Mouse (Mus musculus) kidney, embryonic 16.5 days (tissue): Measurements from ENCODE around the gene Tgfb2. TPM values are rescaled to one million over a fixed set of nuclear protein-coding genes. Genes with fewer than 3 reads are reported as not detected.

Experiments
- ATAC-seq: fragments of 200-750 bp; cut with Nextera tagmentation; 2 replicates; pipeline ENCODE4 v1.8.0; 2017; ENCODE audit warnings: moderate TSS enrichment; ENCODE audit not compliant: low FRiP score, low TSS enrichment
- H3K27ac ChIP-seq: fragments of 300-500 bp; sonication (generic); 2 replicates; pipeline ENCODE4 v1.5.1; 2014; ENCODE audit warnings: low read length
- H3K27me3 ChIP-seq: fragments of 300-500 bp; sonication (generic); 2 replicates; pipeline ENCODE4 v1.6.1; 2014; ENCODE audit warnings: low read length, control low read depth, mixed read lengths; ENCODE audit not compliant: insufficient read depth
- H3K36me3 ChIP-seq: fragments of 300-500 bp; sonication (generic); 2 replicates; pipeline ENCODE4 v1.6.1; 2014; ENCODE audit warnings: low read length, control low read depth, mixed read lengths; ENCODE audit not compliant: insufficient read depth
- H3K4me1 ChIP-seq: fragments of 300-500 bp; sonication (generic); 2 replicates; pipeline ENCODE4 v1.6.1; 2014; ENCODE audit warnings: low read length, control low read depth, mixed read lengths; ENCODE audit not compliant: insufficient read depth
- H3K4me2 ChIP-seq: fragments of 300-500 bp; sonication (generic); replicated peaks from 2 replicates; pipeline ENCODE4 v1.6.1; 2014; ENCODE audit warnings: low read depth, low read length
- H3K4me3 ChIP-seq: fragments of 300-500 bp; sonication (generic); 2 replicates; pipeline ENCODE4 v1.5.1; 2014; ENCODE audit warnings: mild to moderate bottlenecking, low read length
- H3K9ac ChIP-seq: fragments of 300-500 bp; sonication (generic); replicated peaks from 2 replicates; pipeline ENCODE4 v1.6.1; 2014; ENCODE audit warnings: low read length
- H3K9me3 ChIP-seq: fragments of 300-500 bp; sonication (generic); 2 replicates; pipeline ENCODE4 v1.6.1; 2016; ENCODE audit warnings: low read length, control low read depth
- WGBS: fragments of 180-500 bp; shearing (Covaris S2); extraction: QIAGEN DNeasy Blood & Tissue Kit; methylation state at CpG from one replicate; pipeline ENCODE4 v1.1.7; 2014; 5-methylcytosine and 5-hydroxymethylcytosine counted together
- polyA plus RNA-seq: library from polyadenylated mRNA; unstranded; fragments of >200 nt; fragmentation: Nextera tagmentation; extraction: Ambion mirVana; gene quantifications from 2 replicates; pipeline ENCODE4 v1.2.1, GENCODE M21; 2015

Gene Tgfb2
- polyA plus RNA-seq, 1 experiment from 2014 or later = 20.6 TPM

DNA sequence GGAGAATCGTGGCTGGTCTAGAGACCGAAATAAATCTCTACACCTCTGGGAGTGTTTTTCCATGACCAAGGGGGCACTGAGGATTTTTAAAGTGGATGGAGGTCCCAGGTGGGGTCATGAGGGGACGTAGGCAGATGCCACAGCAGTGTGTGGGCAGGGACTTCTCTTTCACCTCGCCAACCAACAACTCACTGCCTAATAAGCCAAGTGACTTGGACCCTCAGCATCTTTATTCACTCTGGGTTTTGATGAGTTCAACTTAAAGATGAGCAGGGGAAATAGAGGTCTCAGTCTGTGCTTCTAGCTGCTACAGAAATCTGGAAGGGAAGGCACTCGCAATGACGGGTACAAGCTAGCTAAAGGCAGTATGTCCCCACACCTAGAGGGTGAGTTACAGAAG lies 74.3 kb downstream of the Tgfb2 start:
- no peak overlapping the region for H3K4me3 ChIP-seq
- no peak overlapping the region for H3K27ac ChIP-seq
- H3K9me3 ChIP-seq = no peaks in the 10 kb centered on the region
- H3K4me1 ChIP-seq = no peaks in the 10 kb centered on the region
- no peak for ATAC-seq
- H3K9ac ChIP-seq = no peak overlapping the region
- H3K27me3 ChIP-seq = no peaks in the 10 kb centered on the region
- no peaks in the 10 kb centered on the region for H3K36me3 ChIP-seq
- WGBS = 58% methylated on average over 6 of the region's 6 CpGs
- no peak overlapping the region for H3K4me2 ChIP-seq

DNA sequence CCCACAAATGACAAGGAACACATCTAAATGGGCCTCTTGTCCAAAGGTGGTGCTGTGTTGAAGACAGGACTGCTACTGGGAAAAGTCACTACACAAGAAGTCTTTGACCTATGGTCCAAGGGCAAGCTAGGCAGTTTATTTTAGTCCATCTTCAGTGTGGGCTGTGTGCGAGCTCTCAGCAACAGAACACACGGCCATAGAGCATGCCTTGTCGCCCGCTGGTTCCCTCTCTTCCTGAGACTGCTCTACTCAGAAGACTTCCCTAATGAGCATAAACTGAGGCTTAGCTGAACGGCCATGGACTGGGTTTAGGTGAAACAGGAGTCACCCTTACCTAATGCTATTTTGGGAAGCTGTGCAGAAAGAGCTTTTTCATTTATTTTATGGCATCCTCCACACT lies 74.8 kb downstream of the Tgfb2 start:
- no peak overlapping the region for H3K27ac ChIP-seq
- no peaks in the 10 kb centered on the region for H3K27me3 ChIP-seq
- no peak overlapping the region for H3K4me2 ChIP-seq
- no peaks in the 10 kb centered on the region for H3K4me1 ChIP-seq
- H3K36me3 ChIP-seq = no peaks in the 10 kb centered on the region
- ATAC-seq = no peak
- no peak overlapping the region for H3K4me3 ChIP-seq
- no peaks in the 10 kb centered on the region for H3K9me3 ChIP-seq
- WGBS = 53% methylated on average over 5 of the region's 5 CpGs
- H3K9ac ChIP-seq = no peak overlapping the region

DNA sequence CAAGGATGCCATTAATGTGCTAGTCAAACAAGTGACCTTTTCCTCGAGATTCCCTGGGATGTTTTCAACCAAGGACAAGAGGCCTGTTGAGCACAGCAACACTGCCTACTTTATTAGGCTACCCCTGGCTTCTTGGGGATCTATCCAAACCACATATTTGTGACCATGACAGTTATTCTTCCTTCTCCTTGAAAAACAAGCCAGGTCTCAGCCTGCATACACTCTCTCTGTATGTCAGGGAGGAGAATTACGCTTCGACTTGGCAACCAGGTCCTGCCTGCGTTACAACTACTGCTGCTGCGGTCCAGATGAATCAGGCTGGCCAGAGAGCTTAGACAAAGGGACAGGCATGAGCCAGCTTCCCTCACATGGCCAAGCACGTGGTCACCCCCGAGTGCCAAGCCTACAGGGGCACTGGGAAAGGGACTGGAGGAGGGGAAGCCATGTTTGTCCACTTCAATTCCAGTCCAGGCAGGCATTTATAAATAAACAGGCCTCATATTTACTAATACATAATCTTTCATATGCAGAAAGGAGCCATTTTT lies 78.3 kb downstream of the Tgfb2 start:
- 76% methylated on average over 7 of the region's 7 CpGs for WGBS
- no peak overlapping the region for H3K4me3 ChIP-seq
- H3K9me3 ChIP-seq = no peaks in the 10 kb centered on the region
- no peaks in the 10 kb centered on the region for H3K4me1 ChIP-seq
- H3K27me3 ChIP-seq = no peaks in the 10 kb centered on the region
- no peak for ATAC-seq
- H3K4me2 ChIP-seq = no peak overlapping the region
- H3K27ac ChIP-seq = no peak overlapping the region
- H3K36me3 ChIP-seq = no peaks in the 10 kb centered on the region
- H3K9ac ChIP-seq = no peak overlapping the region

DNA sequence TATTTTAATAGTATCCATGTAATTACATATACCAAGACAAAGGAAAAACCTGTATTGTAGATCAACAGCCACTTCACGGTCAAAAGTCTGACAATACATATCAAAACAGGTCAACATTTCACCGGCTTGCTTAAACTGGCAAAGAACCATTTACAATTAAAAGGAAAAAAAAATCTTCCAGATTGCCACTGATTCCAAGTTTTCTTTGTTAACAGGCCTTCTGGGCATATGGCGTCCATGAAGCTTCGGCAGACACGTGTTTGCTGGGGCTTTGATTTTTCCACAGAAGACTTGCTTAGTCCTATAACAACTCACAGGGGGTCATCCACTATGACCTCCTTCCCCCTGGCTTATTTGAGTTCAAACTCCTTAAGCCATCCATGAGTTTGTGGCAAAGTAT lies 81.3 kb downstream of the Tgfb2 start:
- H3K9me3 ChIP-seq = no peaks in the 10 kb centered on the region
- H3K4me1 ChIP-seq = no peaks in the 10 kb centered on the region
- H3K36me3 ChIP-seq = no peaks in the 10 kb centered on the region
- H3K27me3 ChIP-seq = no peaks in the 10 kb centered on the region
- no peak overlapping the region for H3K4me3 ChIP-seq
- H3K9ac ChIP-seq = no peak overlapping the region
- no peak overlapping the region for H3K4me2 ChIP-seq
- no peak for ATAC-seq
- WGBS = 85% methylated on average over 5 of the region's 5 CpGs
- no peak overlapping the region for H3K27ac ChIP-seq

DNA sequence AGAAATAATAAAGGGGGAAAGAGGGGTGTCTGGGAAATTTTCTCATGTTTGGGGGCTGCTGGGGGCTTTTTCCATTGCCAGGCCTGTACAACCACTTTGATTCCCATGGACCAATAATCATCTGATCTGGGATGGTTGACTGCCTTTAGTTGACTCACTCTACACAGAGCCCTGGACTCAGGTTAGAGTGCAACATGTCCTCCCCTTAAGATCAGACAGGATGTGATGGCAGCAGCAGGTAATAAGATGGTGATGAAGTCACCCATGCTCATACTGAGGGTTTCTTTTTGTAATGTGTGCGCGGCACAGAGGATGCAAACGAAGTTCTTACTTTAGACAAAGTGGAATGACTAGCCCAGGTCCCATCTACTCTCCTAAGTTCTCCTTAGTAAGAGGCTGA lies 84.0 kb downstream of the Tgfb2 start:
- ATAC-seq = no peak
- Histone ChIP-seq H3K4me3 (no peak overlapping the region), H3K27me3 (no peaks in the 10 kb centered on the region), H3K36me3 (no peaks in the 10 kb centered on the region), H3K9me3 (no peaks in the 10 kb centered on the region), H3K4me1 (no peaks in the 10 kb centered on the region), H3K27ac (no peak overlapping the region), H3K9ac (no peak overlapping the region), H3K4me2 (no peak overlapping the region)
- WGBS = 95% methylated on average over 3 of the region's 3 CpGs

DNA sequence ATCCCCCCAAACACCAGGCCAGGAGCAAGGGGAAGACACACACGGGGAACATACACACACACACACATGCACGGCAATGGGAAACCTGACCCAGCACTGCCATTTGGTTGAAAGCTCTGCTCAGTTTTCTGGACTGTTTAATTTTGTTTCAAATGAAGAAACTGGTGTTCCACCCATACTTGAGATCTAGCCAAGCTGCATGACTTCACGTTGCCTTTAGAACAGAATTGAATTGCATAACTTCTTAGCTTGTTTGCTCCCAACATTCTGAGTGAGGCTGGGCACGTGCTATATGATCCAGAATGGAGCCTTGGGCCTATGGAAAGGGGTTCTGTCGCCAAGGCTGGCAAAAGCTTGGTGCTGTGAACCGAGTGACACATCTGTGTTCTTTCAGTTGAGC lies 87.5 kb downstream of the Tgfb2 start:
- Histone ChIP-seq H3K27ac (no peak overlapping the region), H3K36me3 (no peaks in the 10 kb centered on the region), H3K4me3 (no peak overlapping the region), H3K27me3 (no peaks in the 10 kb centered on the region), H3K4me1 (no peaks in the 10 kb centered on the region), H3K9ac (no peak overlapping the region), H3K9me3 (no peaks in the 10 kb centered on the region), H3K4me2 (no peak overlapping the region)
- WGBS = 77% methylated on average over 6 of the region's 6 CpGs
- ATAC-seq = no peak

DNA sequence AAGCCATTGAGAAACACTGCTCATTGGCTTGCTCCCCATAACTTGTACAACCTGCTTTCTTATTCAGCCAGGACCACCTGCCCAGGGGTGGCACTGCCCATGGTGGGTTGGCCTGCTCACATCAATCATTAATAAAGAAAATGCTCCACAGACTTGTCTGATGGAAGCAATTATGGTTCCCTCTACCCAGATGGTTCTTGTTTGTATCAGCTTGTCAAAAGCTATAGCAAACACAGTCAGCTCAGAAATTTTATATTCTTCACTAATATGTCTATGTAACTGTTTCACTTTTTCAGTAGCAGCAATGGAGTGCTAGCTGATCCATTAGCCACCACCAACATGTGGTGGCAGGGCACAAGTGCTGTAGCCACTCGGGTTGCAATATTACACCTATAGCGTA lies 94.4 kb downstream of the Tgfb2 start:
- no peak for ATAC-seq
- no peak overlapping the region for H3K9ac ChIP-seq
- H3K27me3 ChIP-seq = no peaks in the 10 kb centered on the region
- H3K9me3 ChIP-seq = no peaks in the 10 kb centered on the region
- H3K27ac ChIP-seq = no peak overlapping the region
- H3K4me1 ChIP-seq = peaks cover 11% of the 10 kb centered on the region
- no peak overlapping the region for H3K4me3 ChIP-seq
- H3K36me3 ChIP-seq = no peaks in the 10 kb centered on the region
- no peak overlapping the region for H3K4me2 ChIP-seq
- WGBS = 81% methylated on average over 2 of the region's 2 CpGs

DNA sequence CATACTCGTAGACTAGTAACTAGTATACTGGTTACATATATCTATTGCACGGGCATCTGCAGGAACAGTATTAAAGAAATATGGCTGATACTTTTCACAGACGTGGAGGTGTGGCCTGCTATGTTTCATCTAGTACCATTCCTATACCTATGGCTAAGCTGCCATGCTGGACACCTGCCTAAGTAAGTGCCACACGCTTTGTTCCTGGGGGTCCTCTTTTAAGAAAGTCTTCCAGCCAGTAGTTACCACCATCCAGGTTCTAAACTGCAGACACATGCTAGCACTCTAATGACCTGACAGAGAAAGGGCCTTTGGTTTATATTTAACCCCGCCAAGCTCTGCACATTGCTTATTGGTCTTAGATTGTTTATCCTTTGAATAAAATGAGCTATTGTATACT lies 95.3 kb downstream of the Tgfb2 start:
- Histone ChIP-seq H3K4me1 (peaks cover 11% of the 10 kb centered on the region), H3K36me3 (no peaks in the 10 kb centered on the region), H3K4me3 (no peak overlapping the region), H3K27ac (no peak overlapping the region), H3K9ac (no peak overlapping the region), H3K4me2 (no peak overlapping the region), H3K27me3 (no peaks in the 10 kb centered on the region), H3K9me3 (no peaks in the 10 kb centered on the region)
- ATAC-seq = no peak
- WGBS = 86% methylated on average over 5 of the region's 5 CpGs

DNA sequence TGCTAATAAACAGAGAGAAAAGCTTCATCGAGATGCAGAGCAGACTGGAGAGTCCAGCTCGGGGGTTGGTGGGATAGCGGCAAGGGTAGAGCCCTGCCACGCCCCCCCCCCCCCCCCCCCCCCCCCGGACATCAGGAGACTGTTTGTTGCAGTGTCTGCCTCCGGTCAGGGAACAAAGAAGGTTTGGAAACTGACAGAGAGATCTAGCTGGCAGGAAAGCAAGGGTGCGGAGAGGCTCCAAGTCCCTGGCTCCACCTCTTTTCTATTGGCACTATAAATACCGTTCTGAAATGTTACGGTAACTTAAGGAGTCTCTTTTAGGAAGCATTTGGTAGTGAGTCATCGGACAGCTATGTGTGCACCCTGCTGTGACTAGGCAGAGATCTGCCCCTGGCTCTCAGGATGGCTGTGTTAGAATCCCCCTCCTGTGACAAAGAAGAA lies 96.0 kb downstream of the Tgfb2 start:
- Histone ChIP-seq H3K27ac (0 out of 2 replicates have a peak overlapping the region, but pooled peaks have one; percentile 8), H3K4me1 (peaks cover 11% of the 10 kb centered on the region), H3K36me3 (no peaks in the 10 kb centered on the region), H3K4me3 (no peak overlapping the region), H3K9ac (peak overlapping the region; percentile 37), H3K4me2 (peak overlapping the region; percentile 43), H3K9me3 (no peaks in the 10 kb centered on the region), H3K27me3 (no peaks in the 10 kb centered on the region)
- ATAC-seq = peak; percentile 93
- whole genome bisulfite sequencing = 9% methylated on average over 9 of the region's 10 CpGs

DNA sequence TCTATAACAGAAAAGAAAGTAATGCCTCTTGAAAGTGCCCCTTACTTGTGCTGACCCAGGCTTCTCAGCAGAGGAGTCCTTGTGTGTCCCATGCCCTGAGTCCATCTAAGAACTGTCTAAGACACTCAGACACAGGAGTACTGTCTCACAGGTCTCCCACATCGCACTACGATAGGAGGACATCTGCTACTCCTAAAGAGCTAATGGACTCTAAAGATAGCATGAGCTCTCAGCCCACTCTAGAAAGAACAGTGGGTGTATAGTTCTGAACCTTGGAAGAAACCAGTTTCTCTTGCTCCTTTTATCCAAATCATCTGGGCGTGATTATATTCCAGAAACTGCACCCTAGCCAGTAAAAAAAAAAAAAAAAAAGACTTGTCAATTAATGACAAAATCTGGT lies 97.7 kb downstream of the Tgfb2 start:
- H3K4me3 ChIP-seq = no peak overlapping the region
- H3K27me3 ChIP-seq = no peaks in the 10 kb centered on the region
- ATAC-seq = no peak
- WGBS = 95% methylated on average over 3 of the region's 3 CpGs
- H3K27ac ChIP-seq = no peak overlapping the region
- H3K9me3 ChIP-seq = no peaks in the 10 kb centered on the region
- no peaks in the 10 kb centered on the region for H3K36me3 ChIP-seq
- H3K9ac ChIP-seq = no peak overlapping the region
- H3K4me2 ChIP-seq = no peak overlapping the region
- peaks cover 11% of the 10 kb centered on the region for H3K4me1 ChIP-seq
